Mouse (Mus musculus) kidney, adult 2 months (tissue): ENCODE measurements around the gene Ern1.

ENCODE experiments used
- CTCF ChIP-seq: fragments of 200-500 bp; conservative IDR thresholded peaks from 2 replicates; pipeline ENCODE4 v1.5.1; 2011; ENCODE audit warnings: low read depth, mild to moderate bottlenecking, control low read depth, low read length, moderate library complexity, mixed read lengths; ENCODE audit not compliant: insufficient read depth, insufficient read length
- POLR2A ChIP-seq: fragments of 200-500 bp; IDR thresholded peaks from one replicate; pipeline ENCODE4 v1.6.1; 2011; ENCODE audit warnings: low read depth, low read length, control low read depth

DNA sequence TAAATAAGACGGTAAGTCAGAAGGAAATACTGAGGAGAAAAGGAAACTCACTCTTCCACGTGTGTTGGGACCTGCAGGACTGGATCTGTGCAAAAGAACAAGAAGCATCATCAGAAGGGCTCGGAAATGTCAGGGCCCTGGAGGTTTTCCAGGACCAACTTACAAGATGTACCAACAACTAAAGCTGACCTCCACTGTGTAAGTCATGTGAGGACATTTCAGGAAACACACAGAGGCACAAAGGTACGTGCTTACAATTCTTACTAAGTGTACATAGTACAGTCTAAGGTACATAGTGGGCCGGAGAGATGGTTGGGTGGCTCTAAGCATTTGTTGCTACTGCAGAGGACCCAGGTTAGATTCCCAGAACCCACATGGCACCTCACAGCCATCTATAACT lies 50.6 kb downstream of the Ern1 start:
- no peak for TF ChIP-seq POLR2A
- TF ChIP-seq CTCF, result no peak
